In the genomic region with DNA sequence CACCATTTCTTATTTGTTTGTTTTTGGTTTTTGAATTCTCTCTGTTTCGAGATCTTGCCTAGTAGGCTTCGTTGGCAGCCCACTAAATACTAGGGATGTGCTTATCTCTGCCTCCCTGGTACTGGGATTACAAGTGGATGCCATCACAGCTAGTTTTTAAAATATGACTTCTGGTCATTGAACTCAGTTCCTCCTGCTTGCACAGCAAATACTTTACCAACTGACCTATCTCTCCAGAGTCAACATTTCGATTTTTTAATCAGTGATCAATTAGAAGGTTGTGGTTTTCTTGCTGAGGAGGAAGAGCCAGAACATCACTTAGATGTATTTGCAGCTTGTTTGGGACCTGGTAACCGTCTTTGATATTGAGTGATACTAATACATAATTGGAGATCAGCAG, we compare ENCODE assay signal across 34 mouse cellular contexts.
"Had no signal": no experiment of that assay in that cellular context is flagged by ENCODE, and none has a peak within 500 bp of the region (broad histone marks: within the 10 kb centered on the region; RNA-seq: fewer than 3 reads in every experiment).

No protein-coding gene starts in this region.

- ATAC-seq: hindbrain, embryonic 16.5 days; hindbrain, postnatal 0 days; intestine, embryonic 15.5 days; intestine, embryonic 16.5 days; intestine, postnatal 0 days had no signal

- H3K9me3 ChIP-seq: heart, embryonic 10.5 days; heart, embryonic 12.5 days; heart, embryonic 13.5 days; heart, embryonic 15.5 days; hindbrain, embryonic 10.5 days; hindbrain, embryonic 12.5 days; hindbrain, embryonic 13.5 days; hindbrain, embryonic 15.5 days; intestine, embryonic 15.5 days; kidney, embryonic 15.5 days had no signal

- H3K4me1 ChIP-seq: hindbrain, embryonic 10.5 days; hindbrain, embryonic 12.5 days; hindbrain, embryonic 13.5 days; hindbrain, embryonic 15.5 days; intestine, embryonic 15.5 days had no signal

- H3K4me3 ChIP-seq: heart, embryonic 10.5 days; heart, embryonic 12.5 days; heart, embryonic 13.5 days; heart, embryonic 15.5 days; hindbrain, embryonic 10.5 days; hindbrain, embryonic 12.5 days; hindbrain, embryonic 13.5 days; hindbrain, embryonic 15.5 days; intestine, embryonic 15.5 days; kidney, embryonic 15.5 days; layer of hippocampus, adult 2 months had no signal

- H3K4me2 ChIP-seq: heart, embryonic 11.5 days; heart, embryonic 12.5 days; heart, embryonic 13.5 days; heart, embryonic 15.5 days; hindbrain, embryonic 12.5 days; hindbrain, embryonic 13.5 days; hindbrain, embryonic 14.5 days; hindbrain, embryonic 15.5 days; intestine, embryonic 15.5 days; kidney, embryonic 15.5 days had no signal

- H3K9ac ChIP-seq: heart, embryonic 12.5 days; heart, embryonic 13.5 days; heart, embryonic 15.5 days; hindbrain, embryonic 12.5 days; hindbrain, embryonic 13.5 days; hindbrain, embryonic 14.5 days; hindbrain, embryonic 15.5 days; intestine, embryonic 15.5 days; kidney, embryonic 15.5 days had no signal

- H3K27ac ChIP-seq: heart, embryonic 10.5 days; heart, embryonic 13.5 days; heart, embryonic 15.5 days; hindbrain, embryonic 10.5 days; hindbrain, embryonic 12.5 days; hindbrain, embryonic 13.5 days; hindbrain, embryonic 14.5 days; hindbrain, embryonic 15.5 days; hindbrain, postnatal 0 days; intestine, embryonic 15.5 days; kidney, embryonic 15.5 days; kidney, postnatal 0 days; layer of hippocampus, adult 2 months had no signal

- H3K36me3 ChIP-seq: heart, embryonic 10.5 days; heart, embryonic 12.5 days; heart, embryonic 13.5 days; heart, embryonic 15.5 days; hindbrain, embryonic 10.5 days; hindbrain, embryonic 12.5 days; hindbrain, embryonic 13.5 days; hindbrain, embryonic 15.5 days; intestine, embryonic 15.5 days; kidney, embryonic 15.5 days had no signal

- DNase-seq: heart, postnatal 10 days; heart, postnatal 14 days; heart, postnatal 36 days; heart, postnatal 4 days; kidney, adult 11 months; kidney, adult 18-20 months; kidney, adult 2 months; kidney, adult 8-10 months; kidney, adult 9 months; kidney, postnatal 10 days; kidney, postnatal 14 days; kidney, postnatal 25 days; kidney, postnatal 36 days; kidney, postnatal 4 days; layer of hippocampus, adult 9-11 months; layer of hippocampus, postnatal 36 days had no signal

- H3K27me3 ChIP-seq: heart, embryonic 12.5 days; heart, embryonic 13.5 days; heart, embryonic 15.5 days; hindbrain, embryonic 12.5 days; hindbrain, embryonic 13.5 days; hindbrain, embryonic 15.5 days; intestine, embryonic 15.5 days; kidney, embryonic 15.5 days had no signal
